ENCODE assay signal across 8 mouse cellular contexts in genomic region chr4:130309254-130309653, GRCm38 (mm10). TPM values are rescaled to one million over a fixed set of nuclear protein-coding genes. Genes with fewer than 3 reads are reported as not detected.
DNase-seq lines count a peak whose midpoint lies in the region; ATAC-seq and TF ChIP-seq lines count a peak whose summit lies in the region.
"Had no signal": no experiment of that assay in that cellular context is flagged by ENCODE, and none has a peak within 500 bp of the region (broad histone marks: within the 10 kb centered on the region; RNA-seq: fewer than 3 reads in every experiment).

No protein-coding gene starts in this region.

- DNase-seq in kidney, postnatal 36 days = no peak
- no peak for DNase-seq in hindbrain, embryonic 11.5 days (ENCODE audit: low spot score)
- no peak for DNase-seq in midbrain, postnatal 0 days (ENCODE audit: low spot score)
- no peak for DNase-seq in left cerebral cortex, adult 18-20 months (ENCODE audit: low spot score in 2 of 2)
- DNase-seq in thymus, postnatal 4 days = no peak

- H3K4me1 ChIP-seq in kidney, embryonic 15.5 days = peaks cover 28% of the 10 kb centered on the region
- H3K4me1 ChIP-seq in embryonic facial prominence, embryonic 13.5 days = peaks cover 11% of the 10 kb centered on the region
- H3K4me1 ChIP-seq in hindbrain, embryonic 11.5 days (replicated peaks; ENCODE audit: control insufficient read depth, insufficient read depth, low read length) = peaks cover 2% of the 10 kb centered on the region; the same call in 1 of the 2 replicates
- 0 out of 2 replicates have a peak, but pooled peaks cover 17% of the 10 kb centered on the region for H3K4me1 ChIP-seq in midbrain, postnatal 0 days (ENCODE audit: insufficient read depth, low read length)

- 49% methylated on average over 8 of the region's 8 CpGs for WGBS in kidney, embryonic 15.5 days
- 60% methylated on average over 8 of the region's 8 CpGs for WGBS in embryonic facial prominence, embryonic 13.5 days
- WGBS in hindbrain, embryonic 11.5 days = 58% methylated on average over 8 of the region's 8 CpGs
- WGBS in midbrain, postnatal 0 days = 39% methylated on average over 8 of the region's 8 CpGs

- no peaks in the 10 kb centered on the region for H3K9me3 ChIP-seq in kidney, embryonic 15.5 days (replicated peaks)
- no peaks in the 10 kb centered on the region for H3K9me3 ChIP-seq in embryonic facial prominence, embryonic 13.5 days
- no peaks in the 10 kb centered on the region for H3K9me3 ChIP-seq in hindbrain, embryonic 11.5 days (ENCODE audit: control insufficient read depth, low read length)
- H3K9me3 ChIP-seq in midbrain, postnatal 0 days (ENCODE audit: low read length) = no peaks in the 10 kb centered on the region

- no peak overlapping the region for H3K27ac ChIP-seq in kidney, embryonic 15.5 days
- H3K27ac ChIP-seq in embryonic facial prominence, embryonic 13.5 days = no peak overlapping the region
- no peak overlapping the region for H3K27ac ChIP-seq in hindbrain, embryonic 11.5 days (ENCODE audit: low read depth, low read length)
- H3K27ac ChIP-seq in midbrain, postnatal 0 days (ENCODE audit: low read depth, low read length) = peak overlapping the region; percentile 82

- ATAC-seq in kidney, embryonic 15.5 days (replicated peaks; ENCODE audit: low FRiP score) = no peak
- ATAC-seq in embryonic facial prominence, embryonic 13.5 days (ENCODE audit: insufficient number of reproducible peaks, insufficient read depth, low FRiP score, low TSS enrichment, low read depth) = no peak
- no peak for ATAC-seq in hindbrain, embryonic 11.5 days (ENCODE audit: low FRiP score)
- no peak for ATAC-seq in midbrain, postnatal 0 days (ENCODE audit: low FRiP score)

- peak overlapping the region; percentile 96 for H3K4me2 ChIP-seq in kidney, embryonic 15.5 days
- peak overlapping the region; percentile 90 for H3K4me2 ChIP-seq in embryonic facial prominence, embryonic 13.5 days
- peak overlapping the region; percentile 88 for H3K4me2 ChIP-seq in hindbrain, embryonic 11.5 days (replicated peaks; ENCODE audit: low read depth, low read length)
- peak overlapping the region; percentile 73 for H3K4me2 ChIP-seq in midbrain, postnatal 0 days (ENCODE audit: low read depth, low read length, poor library complexity, severe bottlenecking)

- peaks cover 62% of the 10 kb centered on the region for H3K27me3 ChIP-seq in kidney, embryonic 15.5 days
- peaks cover 56% of the 10 kb centered on the region for H3K27me3 ChIP-seq in embryonic facial prominence, embryonic 13.5 days
- peaks cover 37% of the 10 kb centered on the region for H3K27me3 ChIP-seq in hindbrain, embryonic 11.5 days (ENCODE audit: control insufficient read depth, insufficient read depth, low read length)
- H3K27me3 ChIP-seq in midbrain, postnatal 0 days (ENCODE audit: insufficient read depth, low read length) = 0 out of 2 replicates have a peak, but pooled peaks cover 3% of the 10 kb centered on the region

- peaks cover 5% of the 10 kb centered on the region; the same call in 1 of the 2 replicates for H3K36me3 ChIP-seq in kidney, embryonic 15.5 days
- peaks cover 18% of the 10 kb centered on the region for H3K36me3 ChIP-seq in embryonic facial prominence, embryonic 13.5 days
- no peaks in the 10 kb centered on the region for H3K36me3 ChIP-seq in hindbrain, embryonic 11.5 days (ENCODE audit: control insufficient read depth, insufficient read depth, low read length)
- H3K36me3 ChIP-seq in midbrain, postnatal 0 days (ENCODE audit: insufficient read depth, low read length) = peaks cover 12% of the 10 kb centered on the region

- H3K4me3 ChIP-seq in kidney, embryonic 15.5 days (replicated peaks) = peak overlapping the region; percentile 50
- peak overlapping the region; percentile 51 for H3K4me3 ChIP-seq in embryonic facial prominence, embryonic 13.5 days
- H3K4me3 ChIP-seq in hindbrain, embryonic 11.5 days (ENCODE audit: low read depth, low read length) = peak overlapping the region; percentile 45
- H3K4me3 ChIP-seq in midbrain, postnatal 0 days (ENCODE audit: low read depth, low read length) = peak overlapping the region; percentile 50

- peak overlapping the region; percentile 47; the same call in 1 of the 2 replicates for H3K9ac ChIP-seq in kidney, embryonic 15.5 days
- peak overlapping the region; percentile 69 for H3K9ac ChIP-seq in embryonic facial prominence, embryonic 13.5 days
- peak overlapping the region; percentile 38; the same call in 1 of the 2 replicates for H3K9ac ChIP-seq in hindbrain, embryonic 11.5 days (ENCODE audit: low read depth, low read length)
- peak overlapping the region; percentile 66 for H3K9ac ChIP-seq in midbrain, postnatal 0 days (replicated peaks; ENCODE audit: low read length, poor library complexity, severe bottlenecking)

- no peak for TF ChIP-seq CTCF in midbrain, postnatal 0 days (IDR thresholded peaks at IDR 0.05)

RNA-seq across cellular contexts. Expression of gene Gm10570, which starts 0.8 kb away (rescaled TPM):
- 0.36 and 0.57 TPM in 2 replicates for polyA plus RNA-seq in kidney, embryonic 15.5 days (2015; fragmentation: Nextera tagmentation; extraction: Ambion mirVana)
- not detected in 2 replicates for polyA plus RNA-seq in embryonic facial prominence, embryonic 13.5 days (2015; fragmentation: Nextera tagmentation; extraction: Ambion mirVana)
- polyA plus RNA-seq in hindbrain, embryonic 11.5 days (2014; fragmentation: Nextera tagmentation; extraction: Ambion mirVana) = not detected in 2 replicates
- total RNA-seq in midbrain, postnatal 0 days (2014; rRNA removed) = 2.1 TPM in 1 of 2 replicates, not detected in the other
- polyA plus RNA-seq in midbrain, postnatal 0 days (2015; fragmentation: Nextera tagmentation; extraction: Ambion mirVana) = 1.5 and 1.9 TPM in 2 replicates
- total RNA-seq in left cerebral cortex, adult 18-20 months (2021) = under 1 TPM in 1 of 2 experiments, not detected in 1; 0.75 TPM
- total RNA-seq: common myeloid progenitor, adult 5-6 weeks had no signal

RNA-seq across cellular contexts. Expression of gene Fabp3, which starts 0.9 kb away (rescaled TPM):
- 70.7 and 81.3 TPM in 2 replicates for polyA plus RNA-seq in kidney, embryonic 15.5 days (2015; fragmentation: Nextera tagmentation; extraction: Ambion mirVana)
- polyA plus RNA-seq in embryonic facial prominence, embryonic 13.5 days (2015; fragmentation: Nextera tagmentation; extraction: Ambion mirVana) = 12.9 and 14.8 TPM in 2 replicates
- 27.7 and 29.4 TPM in 2 replicates for polyA plus RNA-seq in hindbrain, embryonic 11.5 days (2014; fragmentation: Nextera tagmentation; extraction: Ambion mirVana)
- 143 and 179 TPM in 2 replicates for total RNA-seq in midbrain, postnatal 0 days (2014; rRNA removed)
- 394 and 409 TPM in 2 replicates for polyA plus RNA-seq in midbrain, postnatal 0 days (2015; fragmentation: Nextera tagmentation; extraction: Ambion mirVana)
- 100 to 1,000 TPM; 135 to 150 TPM for total RNA-seq in left cerebral cortex, adult 18-20 months (2021)
- total RNA-seq: common myeloid progenitor, adult 5-6 weeks had no signal

RNA-seq across cellular contexts. Expression of gene Serinc2, which starts 30.2 kb away (rescaled TPM):
- 43.8 and 48.8 TPM in 2 replicates for polyA plus RNA-seq in kidney, embryonic 15.5 days (2015; fragmentation: Nextera tagmentation; extraction: Ambion mirVana)
- 150 TPM in 2 replicates for polyA plus RNA-seq in embryonic facial prominence, embryonic 13.5 days (2015; fragmentation: Nextera tagmentation; extraction: Ambion mirVana)
- 57.9 and 58.8 TPM in 2 replicates for polyA plus RNA-seq in hindbrain, embryonic 11.5 days (2014; fragmentation: Nextera tagmentation; extraction: Ambion mirVana)
- 12.6 and 13.5 TPM in 2 replicates for total RNA-seq in midbrain, postnatal 0 days (2014; rRNA removed)
- polyA plus RNA-seq in midbrain, postnatal 0 days (2015; fragmentation: Nextera tagmentation; extraction: Ambion mirVana) = 11.1 and 12.3 TPM in 2 replicates
- total RNA-seq in left cerebral cortex, adult 18-20 months (2021) = 10 to 100 TPM; 11.5 to 12.8 TPM
- total RNA-seq: common myeloid progenitor, adult 5-6 weeks had no signal

RNA-seq across cellular contexts. Expression of gene Zcchc17, which starts 50.5 kb away (rescaled TPM):
- 65.6 and 75.1 TPM in 2 replicates for polyA plus RNA-seq in kidney, embryonic 15.5 days (2015; fragmentation: Nextera tagmentation; extraction: Ambion mirVana)
- 82.4 and 92.5 TPM in 2 replicates for polyA plus RNA-seq in embryonic facial prominence, embryonic 13.5 days (2015; fragmentation: Nextera tagmentation; extraction: Ambion mirVana)
- polyA plus RNA-seq in hindbrain, embryonic 11.5 days (2014; fragmentation: Nextera tagmentation; extraction: Ambion mirVana) = 79.3 and 85.1 TPM in 2 replicates
- 27.7 and 38.3 TPM in 2 replicates for total RNA-seq in midbrain, postnatal 0 days (2014; rRNA removed)
- polyA plus RNA-seq in midbrain, postnatal 0 days (2015; fragmentation: Nextera tagmentation; extraction: Ambion mirVana) = 102 TPM in 2 replicates
- 10 to 100 TPM; 59.3 to 70.6 TPM for total RNA-seq in left cerebral cortex, adult 18-20 months (2021)

RNA-seq across cellular contexts. Expression of gene Snrnp40, which starts 50.7 kb away (rescaled TPM):
- 165 and 173 TPM in 2 replicates for polyA plus RNA-seq in kidney, embryonic 15.5 days (2015; fragmentation: Nextera tagmentation; extraction: Ambion mirVana)
- polyA plus RNA-seq in embryonic facial prominence, embryonic 13.5 days (2015; fragmentation: Nextera tagmentation; extraction: Ambion mirVana) = 152 and 176 TPM in 2 replicates
- 190 and 204 TPM in 2 replicates for polyA plus RNA-seq in hindbrain, embryonic 11.5 days (2014; fragmentation: Nextera tagmentation; extraction: Ambion mirVana)
- 57.6 and 70.2 TPM in 2 replicates for total RNA-seq in midbrain, postnatal 0 days (2014; rRNA removed)
- polyA plus RNA-seq in midbrain, postnatal 0 days (2015; fragmentation: Nextera tagmentation; extraction: Ambion mirVana) = 75.5 and 76.8 TPM in 2 replicates
- 10 to 100 TPM; 21.9 to 24.3 TPM for total RNA-seq in left cerebral cortex, adult 18-20 months (2021)
